Mouse (Mus musculus): ENCODE results near the gene Ntng2.

Gene Ntng2

DNA sequence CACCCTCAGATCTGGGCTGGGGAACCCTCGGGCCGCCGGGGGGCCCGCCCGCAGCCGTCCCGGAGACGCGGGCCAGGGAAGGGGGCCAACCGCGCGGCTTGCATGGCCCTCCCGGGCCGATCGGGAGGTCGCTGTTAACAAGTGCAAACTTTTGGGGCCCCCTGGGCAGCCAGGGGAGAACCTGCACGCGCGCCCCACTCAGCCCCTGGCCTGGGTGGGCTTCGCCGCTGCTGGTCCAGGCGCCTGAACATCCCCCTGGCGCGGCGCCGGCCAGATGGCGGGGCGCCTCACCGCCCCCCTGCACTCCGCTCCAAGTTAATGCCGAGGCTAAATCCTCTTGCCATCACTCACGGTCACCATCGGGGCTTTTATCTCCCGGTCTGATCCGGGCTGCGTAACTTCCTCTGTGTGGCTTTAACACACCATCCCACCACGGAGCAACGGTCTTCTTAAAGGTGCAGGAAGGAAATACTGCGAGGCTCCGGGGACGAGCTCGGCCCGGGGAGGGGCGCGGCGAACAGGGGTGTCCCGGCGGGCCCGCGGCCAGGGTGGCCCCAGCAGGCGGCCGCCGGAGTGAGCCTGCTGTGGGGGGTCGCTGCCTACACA is at the start of gene Ntng2:
Gene Ntng2 (minus strand): TSS at position 407 of the 606 bp plus-strand sequence.
- DNase-seq (ENCODE audit: extremely low read depth, low read depth) = peak; percentile 88

DNA sequence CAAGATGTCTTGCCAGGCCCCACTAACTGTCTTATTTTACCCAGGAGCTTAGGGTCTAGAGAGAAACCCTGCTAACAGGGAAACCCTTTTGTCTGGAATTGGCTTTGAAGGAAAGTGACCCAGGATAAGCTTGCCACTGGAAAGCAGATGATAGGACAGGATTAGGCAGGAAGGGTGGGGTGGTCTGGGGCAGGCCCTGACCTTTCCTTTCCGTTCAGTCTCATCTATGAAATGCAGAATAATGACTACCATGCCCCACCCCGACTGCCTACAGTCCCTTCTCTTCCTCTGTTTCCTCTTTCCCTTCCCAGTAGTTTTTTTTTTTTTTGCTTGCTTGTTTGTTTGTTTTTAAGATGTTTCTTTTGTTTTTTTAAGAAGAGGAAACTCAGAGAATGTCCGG is 42.8 kb upstream of the Ntng2 start:
- DNase-seq (ENCODE audit: extremely low read depth, low read depth) = no peak

DNA sequence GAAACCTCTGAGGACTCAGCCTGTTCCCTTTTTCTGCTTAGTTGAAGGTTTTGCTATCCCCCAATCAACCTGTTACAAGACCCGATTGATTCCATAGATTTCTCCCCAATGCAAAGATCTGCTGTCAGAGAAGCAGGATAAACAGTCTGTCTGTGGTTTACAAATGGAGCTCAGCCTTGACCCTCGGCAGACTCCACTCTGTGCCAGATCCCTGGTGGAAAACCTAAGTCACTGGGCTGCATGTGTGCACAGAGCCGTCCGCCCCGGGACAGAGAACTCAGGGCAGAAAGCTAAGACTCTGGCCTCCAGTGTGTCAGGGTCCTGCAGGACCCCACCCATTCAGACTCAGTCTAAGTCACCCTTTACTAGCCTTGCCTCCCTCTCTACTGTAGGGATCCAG is 34.8 kb upstream of the Ntng2 start:
- DNase-seq (ENCODE audit: extremely low read depth, low read depth) = no peak

DNA sequence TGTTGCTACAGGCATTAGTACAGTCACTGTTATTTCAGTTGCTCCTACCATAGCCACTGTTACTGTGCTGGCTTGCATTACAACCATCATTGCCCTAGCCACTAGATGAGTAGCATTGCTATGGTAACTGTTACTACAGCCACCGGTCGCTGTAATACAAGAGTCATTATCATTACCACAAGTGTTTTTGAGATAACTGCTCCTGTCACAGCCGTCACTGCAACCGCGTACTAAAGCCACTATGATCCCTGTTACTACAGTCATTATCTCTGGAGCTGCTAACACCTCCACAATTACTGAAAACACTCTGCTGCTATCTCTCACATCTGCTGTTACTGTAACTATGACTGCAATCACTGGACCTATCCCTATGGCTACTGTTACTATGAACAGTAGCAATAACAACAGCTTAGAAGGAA is 24.9 kb upstream of the Ntng2 start:
- DNase-seq (ENCODE audit: extremely low read depth, low read depth) = peak; percentile 16

DNA sequence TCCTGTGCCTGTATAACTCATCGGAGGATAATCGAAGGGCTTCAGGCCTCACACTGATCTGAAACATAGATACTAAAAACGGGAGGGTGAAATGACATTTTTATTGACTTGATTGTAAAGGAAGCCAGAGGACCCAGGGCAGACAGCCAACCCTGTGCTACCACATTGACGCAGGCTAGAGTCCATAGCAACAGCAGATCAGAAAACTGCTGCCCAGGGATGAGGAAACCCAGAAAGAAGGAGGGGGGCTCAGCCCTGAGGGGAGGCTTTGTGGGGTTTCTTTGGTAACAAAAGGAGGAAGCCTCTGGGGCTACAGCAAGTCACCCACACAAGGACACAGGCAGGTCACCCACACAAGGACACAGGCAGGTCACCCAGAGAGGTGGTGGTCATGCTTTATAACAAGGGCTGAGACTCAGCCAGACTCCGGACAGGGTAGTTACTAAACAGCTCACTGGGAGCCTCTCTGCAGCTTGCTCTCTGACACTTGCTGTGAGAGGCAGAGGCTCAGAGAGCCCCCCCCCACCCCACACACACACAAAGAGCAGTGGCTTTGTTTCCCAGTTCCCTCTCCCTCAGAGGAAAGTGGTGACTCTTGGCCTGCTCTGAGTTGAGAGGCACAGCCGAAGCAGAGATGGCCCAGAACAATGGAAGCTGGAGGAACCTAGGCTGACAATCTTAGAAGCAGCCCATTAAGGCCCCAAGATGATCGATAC is 19.2 kb upstream of the Ntng2 start:
- DNase-seq (ENCODE audit: extremely low read depth, low read depth) = no peak

DNA sequence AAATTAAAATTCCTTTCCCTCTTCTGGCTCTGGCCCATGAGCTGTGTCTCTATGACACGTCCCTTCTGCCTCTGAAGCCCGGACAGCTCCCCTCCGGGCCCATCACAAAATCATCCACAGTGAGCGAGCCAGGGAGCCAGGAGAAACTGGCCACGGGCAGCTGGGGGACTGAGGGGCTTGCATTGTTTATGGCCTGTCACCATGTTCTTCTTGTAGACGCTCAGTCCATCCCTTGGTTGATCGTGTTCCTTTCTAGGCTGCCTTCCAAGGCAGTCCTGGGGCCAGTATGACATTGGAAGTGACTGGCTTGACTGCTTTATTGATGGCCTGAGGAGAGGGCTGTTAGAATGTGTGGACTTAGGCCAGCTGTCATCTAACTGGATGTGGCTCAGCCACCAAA is 18.3 kb upstream of the Ntng2 start:
- DNase-seq (ENCODE audit: extremely low read depth, low read depth) = no peak

DNA sequence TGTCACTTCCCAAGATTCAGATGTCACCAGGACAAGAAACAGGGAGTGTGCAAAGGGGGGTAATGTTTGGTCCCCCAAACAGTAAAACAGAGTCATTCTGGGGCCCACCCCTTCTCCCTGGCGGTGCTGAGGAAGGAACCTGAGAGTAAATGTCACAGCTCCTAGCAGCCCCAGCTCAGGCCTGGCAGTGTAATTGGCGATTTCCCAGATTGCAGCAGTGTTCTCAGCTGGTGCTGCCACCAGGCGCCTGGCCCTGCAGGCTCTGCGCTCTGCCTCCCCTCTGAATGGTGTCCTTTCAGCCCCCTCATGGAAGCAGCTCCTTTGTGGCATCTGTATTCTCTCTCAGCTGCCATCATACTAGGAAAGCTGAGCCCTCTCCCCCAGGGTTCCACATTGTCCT is 14.0 kb upstream of the Ntng2 start:
- no peak for DNase-seq (ENCODE audit: extremely low read depth, low read depth)

DNA sequence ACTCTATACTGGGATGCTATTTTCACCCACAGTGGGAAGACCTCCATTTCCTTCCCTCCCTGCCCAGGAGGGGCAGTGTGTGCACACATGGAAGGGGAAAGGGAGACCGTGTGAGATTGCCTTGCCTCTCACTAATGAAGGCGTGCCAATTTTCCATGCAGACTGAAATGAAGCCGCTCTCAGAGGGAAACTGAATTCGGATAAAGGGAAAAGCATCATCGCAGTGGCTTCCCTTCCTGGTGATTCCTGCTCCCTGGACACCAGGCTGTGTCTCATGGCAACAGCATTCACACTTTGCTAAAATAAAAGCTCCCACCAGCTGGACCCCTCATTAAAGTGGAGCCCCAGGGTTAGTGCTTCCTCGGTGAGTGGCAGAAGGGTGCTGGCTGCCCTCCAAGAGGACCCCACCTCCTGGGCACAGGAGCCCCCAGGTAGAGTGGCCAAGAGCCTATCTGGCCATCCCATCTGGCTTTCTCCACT is 9.7 kb upstream of the Ntng2 start:
- no peak for DNase-seq (ENCODE audit: extremely low read depth, low read depth)

DNA sequence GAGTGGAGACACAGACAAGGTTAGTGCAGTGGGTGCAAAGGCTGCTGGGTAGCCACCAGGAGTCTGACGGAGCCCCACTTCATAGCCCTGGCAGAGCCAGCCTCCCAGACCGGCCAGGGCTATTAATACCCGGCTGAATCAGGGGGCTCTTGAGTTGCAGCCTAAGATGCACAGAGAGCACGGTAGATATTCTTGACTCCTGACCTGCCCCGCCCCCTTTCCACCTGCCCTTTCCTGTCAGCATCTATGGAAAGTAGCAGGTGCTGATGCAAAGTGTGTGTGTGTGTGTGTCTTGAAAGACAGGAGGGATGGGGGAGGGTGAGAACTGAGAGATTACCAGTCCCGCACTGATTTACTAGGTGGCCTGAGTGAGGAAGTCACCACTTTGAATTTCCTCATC is 8.3 kb upstream of the Ntng2 start:
- no peak for DNase-seq (ENCODE audit: extremely low read depth, low read depth)

DNA sequence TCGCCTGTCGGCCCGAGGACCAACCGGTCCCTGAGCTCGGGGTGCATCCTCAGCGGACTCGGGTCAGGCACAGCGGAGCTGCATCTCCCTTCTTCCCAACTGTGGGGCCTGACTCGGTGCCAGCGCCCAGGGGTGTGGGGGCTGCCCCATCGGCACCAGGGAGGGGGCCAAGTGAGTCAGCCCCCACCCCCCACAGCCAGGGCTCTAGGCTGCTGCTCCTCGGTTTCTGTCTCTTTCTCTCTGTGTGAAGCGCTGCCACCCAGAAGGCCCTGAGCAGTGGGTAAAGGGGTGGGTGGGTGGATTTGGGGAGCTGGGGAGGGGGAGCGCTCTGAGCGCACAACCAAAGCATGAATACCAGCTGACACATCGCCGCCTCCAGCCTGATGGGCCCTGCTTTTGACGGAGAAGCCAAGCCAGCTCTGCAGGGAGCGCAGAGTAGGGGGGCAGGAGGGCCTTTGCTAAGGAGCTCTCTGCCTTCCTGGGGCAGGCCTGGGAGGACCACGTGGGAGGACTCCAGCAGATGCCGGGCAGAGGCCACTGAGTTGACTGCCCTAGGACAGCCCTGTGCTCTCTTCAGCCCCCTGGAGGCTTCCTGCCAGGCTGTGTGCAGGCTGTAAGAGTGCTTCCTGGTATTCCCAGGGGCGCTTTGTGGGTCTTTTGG is 530 bp upstream of the Ntng2 start:
- peak; percentile 16 for DNase-seq (ENCODE audit: extremely low read depth, low read depth)

DNA sequence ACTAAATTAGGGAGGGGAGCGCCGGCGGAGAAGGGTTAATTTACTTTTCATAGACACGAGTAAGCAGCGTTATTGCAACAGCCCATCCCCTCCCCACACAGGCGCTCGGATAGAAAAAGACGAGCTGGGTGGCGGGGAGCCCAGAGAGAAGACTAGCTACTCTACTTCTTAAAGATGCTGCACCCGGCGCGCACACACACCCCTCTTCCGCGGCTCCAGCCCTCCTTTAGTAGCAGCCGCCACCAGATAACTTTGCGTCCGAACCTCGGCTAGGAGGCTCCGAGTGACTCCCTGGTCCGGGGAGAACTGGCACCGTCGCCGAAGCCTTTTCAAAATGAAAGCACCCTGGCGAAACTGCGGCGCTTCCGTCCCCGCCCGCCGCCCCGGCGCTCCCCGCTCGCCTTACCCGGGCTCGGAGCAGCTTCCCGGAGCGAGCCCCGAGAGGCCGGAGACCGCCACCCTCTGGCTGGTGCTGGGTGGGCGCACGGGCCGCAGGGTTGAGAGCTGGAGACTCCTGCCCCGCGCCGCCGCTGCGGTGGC is 676 bp downstream of the Ntng2 start:
- peak; percentile 15 for DNase-seq (ENCODE audit: extremely low read depth, low read depth)

DNA sequence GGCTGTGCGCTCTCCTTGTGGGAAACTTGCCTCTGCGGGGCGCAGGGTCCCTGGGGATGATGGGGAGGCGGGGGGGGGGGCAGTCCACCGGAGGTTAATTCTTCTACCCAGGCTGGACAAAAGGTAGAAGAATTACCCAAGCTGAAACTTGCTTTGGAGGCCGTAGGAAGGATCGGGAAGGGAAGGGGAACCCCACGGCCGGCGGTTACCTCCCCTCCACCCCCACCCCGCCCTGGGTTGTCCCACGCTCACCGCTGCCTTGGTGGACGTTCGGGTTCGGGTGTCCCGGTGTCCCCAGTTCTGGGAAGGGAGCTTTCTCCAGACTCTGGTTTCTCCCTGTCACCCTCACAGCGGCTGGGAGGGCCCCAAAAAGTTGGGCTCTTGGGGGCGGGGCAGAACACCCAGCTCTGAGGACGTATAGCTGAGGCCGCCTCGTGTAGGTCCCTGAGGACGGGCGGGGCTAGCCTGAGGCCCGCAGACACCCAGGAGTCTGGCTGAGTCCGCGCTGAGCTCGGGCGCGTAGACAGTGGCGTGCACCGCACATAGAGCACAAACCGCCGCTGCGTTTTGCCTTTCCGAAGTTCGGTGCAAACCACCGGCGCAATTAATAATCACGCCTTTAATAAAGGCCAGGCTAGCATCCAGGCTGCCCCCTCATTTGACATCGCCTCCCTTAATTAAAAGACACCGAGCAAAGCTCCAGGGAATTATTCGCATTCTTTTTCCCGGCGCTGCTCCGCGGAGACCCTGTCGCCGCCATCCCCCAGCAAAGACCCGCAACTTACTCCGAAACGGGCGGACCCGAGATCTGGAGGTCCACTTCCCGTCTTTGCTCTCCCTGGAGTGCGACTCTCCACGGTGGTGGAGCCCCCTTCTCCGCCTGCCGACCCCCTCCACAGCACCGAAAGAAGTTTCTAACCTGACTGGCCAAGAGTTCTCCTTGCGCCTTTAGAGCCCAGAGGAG is 1.4 kb downstream of the Ntng2 start:
- peak; percentile 47 for DNase-seq (ENCODE audit: extremely low read depth, low read depth)

DNA sequence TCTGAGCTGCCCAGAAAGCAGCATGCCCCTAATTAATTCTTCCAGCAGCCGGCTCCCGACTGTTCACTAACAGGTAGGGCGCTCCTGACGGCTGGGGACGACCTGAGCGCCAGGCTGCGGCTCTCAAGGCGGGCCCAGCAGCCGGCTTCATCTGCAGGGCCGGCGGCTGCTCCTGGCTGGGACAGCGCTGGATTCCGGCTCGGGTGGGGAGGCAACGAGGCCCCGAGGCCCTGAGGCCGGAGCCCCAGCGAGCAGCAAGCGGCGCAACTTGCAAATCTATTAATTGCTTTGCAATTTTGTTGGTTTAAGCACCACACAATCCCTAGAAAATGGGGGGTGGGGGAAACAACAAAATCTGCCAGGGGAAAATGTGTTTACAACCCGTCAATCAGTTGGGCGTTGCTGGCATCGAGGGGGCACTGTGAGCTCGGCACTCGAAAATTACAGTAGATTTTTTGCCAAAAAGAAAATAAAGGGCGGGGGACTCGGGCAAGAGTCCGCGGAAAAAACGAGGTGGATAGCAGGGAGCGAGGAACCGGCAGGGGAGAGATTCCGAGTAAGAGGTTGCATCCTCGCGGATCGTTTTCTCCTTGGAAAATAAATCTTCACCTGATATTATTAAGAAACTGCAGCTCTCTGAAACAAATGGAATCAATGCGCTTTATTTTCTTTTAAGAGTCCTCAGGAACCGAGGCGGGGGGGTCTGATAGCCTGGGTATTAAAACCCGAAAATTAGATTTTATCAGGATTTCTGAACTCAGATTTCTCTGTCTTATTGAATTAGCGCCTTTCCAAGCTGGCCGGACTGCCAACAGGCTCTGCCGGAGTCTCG is 2.3 kb downstream of the Ntng2 start:
- DNase-seq (ENCODE audit: extremely low read depth, low read depth) = no peak

DNA sequence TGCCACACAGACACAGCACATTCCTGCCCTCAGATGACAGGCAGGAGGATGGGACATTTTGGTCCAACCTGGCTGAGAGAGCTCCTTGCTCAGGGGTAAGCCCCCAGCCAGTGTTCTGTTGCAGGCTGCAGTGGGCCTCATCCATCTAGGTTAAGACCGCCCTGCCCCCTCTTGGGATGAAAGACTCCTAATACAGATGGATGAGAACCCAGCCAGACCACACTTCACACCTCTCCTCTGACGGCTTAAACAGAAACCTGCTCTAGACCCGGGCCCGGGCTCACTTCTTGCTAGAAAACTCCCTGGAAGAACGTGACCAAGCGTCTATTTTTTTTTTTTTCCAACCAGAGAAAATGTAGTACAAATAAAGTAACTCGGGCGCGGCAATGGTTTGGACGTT is 3.0 kb downstream of the Ntng2 start:
- DNase-seq (ENCODE audit: extremely low read depth, low read depth) = no peak

DNA sequence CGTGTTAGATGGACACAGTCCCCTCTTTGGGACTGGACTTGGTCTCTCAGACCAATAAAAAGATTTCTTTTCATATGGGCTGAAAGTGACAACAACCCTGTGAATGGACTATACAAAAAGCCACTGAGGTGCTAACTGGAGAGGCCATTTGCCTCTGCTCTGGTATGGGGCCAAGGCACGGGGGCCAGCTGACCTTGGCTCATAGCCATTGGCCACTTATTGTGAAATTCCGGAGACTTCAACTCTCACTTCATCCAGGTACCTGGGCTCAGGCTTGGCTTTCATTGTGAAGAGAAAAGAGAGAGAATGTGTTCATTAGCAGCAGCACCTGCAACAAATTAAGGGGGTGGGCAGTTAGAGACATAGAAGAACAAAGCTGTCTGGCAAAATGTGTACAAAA is 4.3 kb downstream of the Ntng2 start:
- no peak for DNase-seq (ENCODE audit: extremely low read depth, low read depth)

DNA sequence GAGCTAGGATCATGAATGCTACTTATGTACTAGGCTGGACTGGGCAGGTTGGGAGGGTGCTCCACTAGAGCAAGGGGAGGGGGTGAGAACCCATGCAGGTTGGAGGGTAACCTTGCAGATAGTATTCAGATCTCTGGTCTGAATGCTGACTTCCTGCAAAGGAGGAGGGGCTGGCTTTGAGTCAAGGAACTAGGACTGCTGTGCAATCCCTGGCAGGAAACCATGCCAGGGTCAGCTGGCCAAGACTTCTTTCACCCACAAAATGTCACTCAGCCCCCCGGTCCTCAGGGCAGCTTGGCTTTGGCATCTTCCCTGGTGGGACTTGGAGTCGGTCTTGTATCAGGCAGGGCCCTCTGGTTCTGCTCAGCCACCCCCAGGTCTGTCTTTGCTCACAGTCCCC is 5.4 kb downstream of the Ntng2 start:
- DNase-seq (ENCODE audit: extremely low read depth, low read depth) = no peak

DNA sequence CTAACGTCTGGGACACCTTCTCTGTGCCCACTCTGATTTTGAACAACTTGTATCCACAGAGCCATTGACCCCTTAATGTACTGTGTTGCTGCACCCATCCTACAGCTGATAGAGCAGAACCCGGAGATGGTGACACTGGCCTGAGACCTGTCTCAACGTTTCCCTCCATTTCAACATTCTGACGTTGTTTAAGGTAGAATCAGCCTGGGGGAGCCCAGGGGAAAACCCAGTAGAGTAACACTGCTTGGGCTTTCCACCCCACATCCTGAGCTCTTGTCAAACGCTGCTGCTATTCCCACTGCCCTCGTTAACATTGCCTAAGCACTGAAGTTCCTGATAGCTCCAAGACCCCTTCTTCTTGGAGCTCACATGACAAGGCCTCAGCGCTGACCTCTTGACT is 5.9 kb downstream of the Ntng2 start:
- DNase-seq (ENCODE audit: extremely low read depth, low read depth) = no peak

DNA sequence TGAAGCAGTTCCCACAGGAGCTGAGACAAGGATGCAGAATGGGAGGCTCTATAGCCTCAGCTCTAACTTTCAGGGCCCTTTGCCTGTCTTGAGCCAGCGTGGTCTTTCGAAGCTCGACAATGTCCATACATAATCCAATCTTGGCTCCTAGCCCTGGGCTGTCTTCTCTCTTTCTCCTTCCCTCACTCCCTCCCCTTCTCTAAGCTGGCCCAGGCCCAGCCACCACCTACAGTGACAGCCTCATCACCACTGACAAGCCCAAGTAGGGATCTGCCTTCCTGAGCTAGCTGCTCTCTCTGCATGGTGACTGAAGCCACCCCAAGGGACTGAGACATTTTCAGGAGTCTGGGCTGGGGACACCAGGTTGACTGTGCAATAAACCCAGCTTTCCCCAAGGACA is 6.5 kb downstream of the Ntng2 start:
- DNase-seq (ENCODE audit: extremely low read depth, low read depth) = no peak

DNA sequence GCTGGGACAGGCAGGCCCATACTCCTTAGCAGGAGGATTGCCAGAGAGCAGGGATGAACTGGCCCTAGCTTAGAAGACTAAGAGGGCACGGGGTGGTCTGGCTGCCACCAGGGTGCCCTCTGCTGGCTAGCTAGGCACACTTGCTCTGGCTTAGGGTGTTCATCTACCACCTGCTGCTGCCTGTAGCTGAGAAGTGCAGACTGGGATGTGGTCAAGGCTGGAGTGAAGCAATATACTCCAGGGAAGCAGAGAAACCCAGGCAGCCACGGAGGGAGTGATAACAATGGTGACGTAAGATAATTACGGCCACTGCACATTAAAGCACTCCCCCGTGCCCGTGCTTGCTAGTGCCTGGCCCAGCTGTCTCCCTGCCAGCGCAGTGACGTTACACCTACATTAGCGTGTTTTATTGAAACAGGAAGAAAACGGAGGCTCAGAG is 7.4 kb downstream of the Ntng2 start:
- no peak for DNase-seq (ENCODE audit: extremely low read depth, low read depth)

DNA sequence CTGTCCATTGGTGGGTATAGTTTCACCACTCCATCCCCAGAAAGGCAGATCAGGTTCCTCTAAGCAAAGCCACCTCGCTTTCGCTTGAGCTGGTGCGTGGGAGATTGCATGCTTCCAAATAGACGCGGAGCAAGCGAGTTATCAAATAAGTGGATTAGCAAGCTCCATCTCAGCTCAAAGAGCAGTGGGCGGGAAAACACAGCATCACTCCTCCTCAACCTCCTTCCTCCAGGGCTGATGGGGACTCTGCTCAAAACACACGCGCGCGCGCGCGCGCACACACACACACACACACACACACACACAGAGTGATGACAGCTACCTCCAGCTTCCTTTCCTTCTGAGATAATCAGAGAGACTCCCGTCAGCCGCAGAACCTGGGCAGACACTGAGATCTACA is 13.5 kb downstream of the Ntng2 start:
- peak; percentile 7 for DNase-seq (ENCODE audit: extremely low read depth, low read depth)

Data from MEL-GATA-1-ER (cell line).